Mouse (Mus musculus) spleen, postnatal 4 days (tissue): ENCODE data around the gene Gm49337.
"Not testable (repeated sequence)": the region's sequence is repeated elsewhere in the genome, so short reads cannot be mapped to it uniquely, and the experiment has no call there.

ENCODE experiments used
- DNase-seq, 2 experiments: peaks; one replicate each; pipeline ENCODE4 v3.0.0; 2022; ENCODE audit warnings: low spot score in 2 of 2

Gene Gm49337

GRCm38 (mm10) chr4:116208891-116209290 lies 35.7 kb downstream of the Gm49337 start:
- DNase-seq, result no peak

DNA sequence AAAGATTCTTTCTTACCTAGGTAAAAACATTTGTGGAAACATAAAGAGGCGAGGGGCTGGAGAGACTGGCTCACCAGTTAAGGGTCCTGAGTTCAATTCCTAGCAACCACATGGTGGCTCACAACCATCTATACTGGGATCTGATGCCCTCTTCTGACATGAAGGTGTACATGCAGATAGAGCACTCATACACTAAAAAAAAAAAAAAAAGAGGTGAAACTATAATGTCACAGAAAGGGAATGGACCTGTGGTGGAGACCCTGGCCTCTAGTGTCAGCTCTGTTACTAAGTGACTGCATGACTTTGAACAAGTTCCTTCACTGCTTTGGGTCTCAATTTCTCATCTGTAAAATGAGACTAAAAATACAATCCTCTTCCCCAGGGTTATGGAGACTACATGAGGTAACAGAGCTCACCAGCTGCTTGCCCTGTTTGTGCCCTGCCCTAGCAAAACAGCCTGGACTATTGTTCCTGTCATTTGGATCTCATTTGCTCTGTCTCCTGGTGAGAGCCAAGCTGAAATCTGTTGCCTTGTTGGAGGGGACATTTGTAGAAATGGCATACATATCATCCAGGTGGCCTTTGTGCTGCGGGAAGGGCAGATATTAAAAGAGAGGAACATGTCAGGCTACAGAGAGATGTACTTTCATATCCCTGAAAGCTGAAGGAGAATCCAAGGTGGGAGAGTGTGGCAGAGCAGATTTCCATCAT lies 42.9 kb downstream of the Gm49337 start:
- DNase-seq, result no peak

GRCm38 (mm10) chr4:116217046-116217445 lies 43.9 kb downstream of the Gm49337 start:
- no peak for DNase-seq

DNA sequence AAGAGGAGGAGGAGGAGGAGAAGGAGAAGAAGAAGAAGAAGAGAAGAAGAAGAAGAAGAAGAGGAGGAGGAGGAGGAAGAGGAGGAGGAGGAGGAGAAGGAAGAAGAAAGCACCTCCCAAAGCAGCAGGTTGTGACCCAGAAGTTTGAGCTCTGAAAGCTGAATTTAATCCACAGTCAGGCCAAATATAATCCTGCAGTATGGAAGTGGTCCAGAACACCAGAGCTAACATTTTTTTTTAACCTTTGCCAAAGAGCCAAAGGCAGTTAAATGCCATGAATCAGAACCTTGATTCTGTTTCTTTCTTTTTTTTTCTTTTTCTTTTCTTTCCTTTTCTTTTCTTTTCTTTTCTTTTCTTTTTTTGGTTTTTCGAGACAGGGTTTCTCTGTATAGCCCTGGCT lies 44.5 kb downstream of the Gm49337 start:
- not testable (repeated sequence) for DNase-seq

GRCm38 (mm10) chr4:116219056-116219455 lies 45.9 kb downstream of the Gm49337 start:
- no peak for DNase-seq

- DNase-seq, result no peak
Observed at GRCm38 (mm10) chr4:116220071-116220650, 47.0 kb downstream of the Gm49337 start.

DNA sequence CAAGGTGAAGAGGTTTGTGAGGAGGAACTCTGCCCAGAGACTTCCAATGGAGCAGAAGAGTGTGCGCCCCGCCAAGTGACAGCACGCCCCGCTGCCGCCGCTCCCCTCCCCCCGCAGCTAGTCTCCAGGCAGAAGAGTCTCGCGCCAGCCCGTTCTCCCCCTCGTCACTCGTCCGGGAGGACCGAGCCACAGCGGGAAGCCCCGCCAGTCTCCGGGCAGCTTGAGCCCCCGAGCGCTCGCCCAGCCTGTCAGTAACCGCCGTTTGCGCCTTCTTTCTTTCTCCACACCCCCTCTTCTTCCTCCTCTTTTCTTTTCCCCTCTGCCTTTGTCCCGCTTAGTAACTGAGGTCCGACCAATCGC lies 47.6 kb downstream of the Gm49337 start:
- DNase-seq, result no peak

- peak; percentile 98 to 99 for DNase-seq
Observed at GRCm38 (mm10) chr4:116221140-116221851, 48.1 kb downstream of the Gm49337 start, which contains the start of gene Pik3r3. Gene Pik3r3 (plus strand): TSS chr4:116221618.

DNA sequence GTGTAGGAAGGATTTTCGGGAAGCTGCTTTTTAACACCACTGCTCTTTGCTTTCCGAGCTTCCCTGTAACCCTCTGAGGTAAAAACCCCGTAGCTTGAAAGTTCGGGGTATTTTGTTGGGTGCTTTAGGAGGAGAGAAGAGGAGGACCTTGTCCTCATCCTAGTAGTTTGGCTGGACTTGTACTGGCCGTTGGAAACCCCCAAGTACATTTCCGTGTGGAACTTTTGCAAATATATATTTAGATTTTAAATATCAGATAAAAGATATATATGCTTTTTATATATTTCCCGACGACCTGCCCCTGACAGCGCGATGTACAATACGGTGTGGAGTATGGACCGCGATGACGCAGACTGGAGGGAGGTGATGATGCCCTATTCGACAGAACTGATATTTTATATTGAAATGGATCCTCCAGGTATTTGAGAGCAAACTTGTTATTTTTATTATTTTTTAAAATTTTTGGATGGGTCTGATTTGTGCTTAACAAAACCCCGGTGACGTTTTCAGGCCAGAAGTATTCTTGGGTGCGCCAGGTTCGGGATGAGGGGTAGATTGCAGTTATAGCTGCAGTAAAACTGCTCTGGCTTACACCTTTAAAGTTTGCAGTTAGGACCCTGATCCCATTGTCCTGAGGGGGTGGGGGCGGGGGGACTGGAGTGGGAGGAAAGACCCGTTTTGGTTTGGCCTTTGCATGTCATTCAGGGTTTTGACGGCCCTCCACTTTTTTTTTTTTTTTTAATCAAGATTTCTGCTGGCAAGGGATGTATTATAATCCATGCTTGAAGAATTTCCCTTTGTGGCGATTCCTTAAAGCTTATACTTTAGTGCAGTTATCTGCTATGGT lies 49.0 kb downstream of the Gm49337 start:
- DNase-seq, result peak in 1 of 2 experiments; percentile 14

GRCm38 (mm10) chr4:116222843-116223119 lies 49.6 kb downstream of the Gm49337 start:
- DNase-seq, result no peak

DNA sequence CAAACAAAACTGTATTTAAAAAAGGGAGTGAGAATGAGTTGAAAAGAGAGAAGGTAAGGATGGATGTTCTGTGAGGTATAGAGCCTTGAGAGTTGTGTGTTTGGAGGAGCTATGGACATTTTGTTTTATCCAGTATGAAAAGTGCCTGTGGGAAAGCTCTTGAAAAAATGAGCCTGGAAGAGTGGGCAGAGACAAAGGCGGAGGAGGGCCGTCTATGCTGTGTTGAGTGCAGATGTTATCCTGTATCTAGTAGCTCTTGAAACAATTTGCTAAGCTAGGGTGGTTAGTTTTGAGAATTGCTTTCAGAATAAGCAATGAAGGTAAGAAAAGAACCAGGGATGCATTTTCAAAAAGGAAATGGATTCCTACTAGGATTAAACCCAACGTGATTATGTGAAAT lies 70.2 kb downstream of the Gm49337 start:
- no peak for DNase-seq

DNA sequence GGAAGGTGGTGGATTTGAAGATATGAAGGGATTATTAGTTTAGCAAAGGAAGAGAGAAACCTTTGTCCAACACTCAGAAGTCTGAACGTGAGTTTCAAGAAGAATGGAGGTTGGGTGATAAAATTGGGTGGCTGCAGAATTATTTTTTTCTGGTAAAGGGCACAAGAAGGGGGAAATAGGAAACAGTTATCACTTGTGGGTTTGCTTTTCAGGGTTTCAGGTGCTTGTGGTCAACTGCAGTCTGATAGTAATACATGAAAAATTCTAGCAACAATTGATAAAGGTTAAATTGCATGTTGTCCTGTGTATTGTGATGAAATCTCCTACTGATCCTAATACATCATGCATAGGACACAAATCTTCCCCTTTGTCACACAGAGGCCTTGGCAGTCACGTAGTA lies 71.1 kb downstream of the Gm49337 start:
- no peak for DNase-seq

GRCm38 (mm10) chr4:116245926-116246325 lies 72.7 kb downstream of the Gm49337 start:
- DNase-seq, result peak; percentile 27 to 70

DNA sequence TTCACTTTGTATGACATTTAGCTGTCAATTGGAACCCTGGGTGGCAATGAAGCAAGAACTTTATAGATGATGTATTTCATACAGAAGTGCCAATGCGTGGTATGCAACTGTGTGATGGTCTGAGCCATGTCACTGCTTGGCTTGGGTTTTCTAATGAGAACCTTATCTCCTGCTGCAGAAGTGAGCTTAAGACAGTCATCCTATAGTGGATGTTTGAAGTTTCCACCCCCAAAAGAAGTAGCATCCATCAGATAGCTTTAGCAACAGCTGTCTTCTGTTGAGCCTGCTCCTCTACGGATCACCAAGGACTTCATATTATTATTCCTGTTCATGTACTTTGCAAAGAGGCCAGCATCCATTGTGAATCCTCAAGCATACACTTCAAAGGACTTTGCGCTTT lies 76.8 kb downstream of the Gm49337 start:
- DNase-seq, result no peak

DNA sequence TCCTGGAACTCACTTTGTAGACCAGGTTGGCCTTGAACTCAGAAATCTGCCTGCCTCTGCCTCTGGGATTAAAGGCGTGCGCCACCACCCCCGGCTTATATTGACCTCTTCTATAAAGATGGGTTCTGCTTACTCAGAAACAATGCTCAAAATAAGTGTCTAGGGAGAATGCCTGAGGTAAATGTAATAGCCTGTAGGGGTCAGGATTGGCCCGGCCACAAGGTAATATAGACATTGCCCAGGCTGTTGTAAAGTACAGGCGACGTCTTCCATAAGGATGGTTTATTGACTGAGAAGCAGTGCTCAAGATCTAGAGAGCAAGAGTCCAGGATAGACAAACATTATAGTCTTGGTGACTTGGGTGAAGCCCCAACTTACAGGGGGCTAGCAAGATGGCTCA lies 95.0 kb downstream of the Gm49337 start:
- DNase-seq, result no peak

- DNase-seq, result peak in 1 of 2 experiments; percentile 49
Observed at GRCm38 (mm10) chr4:116282211-116282610, 109.0 kb downstream of the Gm49337 start.

DNA sequence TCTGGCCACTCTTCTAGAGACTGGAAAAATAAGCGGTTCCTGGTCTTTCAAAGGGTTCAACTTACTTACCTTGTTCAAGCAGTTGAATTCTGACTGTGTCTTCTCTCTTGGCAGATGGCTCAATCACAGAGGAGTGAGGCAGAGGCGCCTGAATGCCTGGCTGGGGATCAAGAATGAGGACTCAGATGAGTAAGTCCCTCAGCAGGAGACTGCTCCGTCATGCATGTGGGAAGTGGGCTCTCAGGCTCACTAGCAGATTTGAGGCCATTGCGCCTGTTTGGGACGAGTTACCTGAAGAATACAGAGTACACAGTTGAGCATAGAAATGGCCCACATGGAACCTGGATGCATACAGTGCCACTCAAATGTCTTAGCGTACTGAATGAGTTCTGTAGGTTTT lies 118.4 kb downstream of the Gm49337 start:
- DNase-seq, result peak in 1 of 2 experiments; percentile 49

DNA sequence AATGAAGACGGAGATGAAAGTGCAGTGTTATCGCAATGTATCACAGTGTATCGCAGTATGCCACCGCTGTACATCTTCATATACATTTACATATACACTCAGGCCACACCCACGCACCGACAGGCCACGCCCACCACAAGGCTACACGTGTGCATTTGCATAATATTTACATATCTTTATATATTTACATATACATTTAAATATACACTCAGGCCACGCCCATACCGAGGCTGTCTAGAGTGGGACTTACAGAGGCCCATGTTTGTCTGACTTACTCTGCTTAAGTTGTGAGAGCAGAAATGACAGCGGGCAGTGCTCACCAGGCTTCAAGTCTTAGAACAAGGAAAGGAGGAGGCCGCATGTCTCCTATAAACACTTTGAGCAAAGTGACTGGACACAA lies 120.1 kb downstream of the Gm49337 start:
- peak in 1 of 2 experiments; percentile 55 for DNase-seq

GRCm38 (mm10) chr4:116300878-116301355 lies 127.7 kb downstream of the Gm49337 start:
- no peak for DNase-seq

DNA sequence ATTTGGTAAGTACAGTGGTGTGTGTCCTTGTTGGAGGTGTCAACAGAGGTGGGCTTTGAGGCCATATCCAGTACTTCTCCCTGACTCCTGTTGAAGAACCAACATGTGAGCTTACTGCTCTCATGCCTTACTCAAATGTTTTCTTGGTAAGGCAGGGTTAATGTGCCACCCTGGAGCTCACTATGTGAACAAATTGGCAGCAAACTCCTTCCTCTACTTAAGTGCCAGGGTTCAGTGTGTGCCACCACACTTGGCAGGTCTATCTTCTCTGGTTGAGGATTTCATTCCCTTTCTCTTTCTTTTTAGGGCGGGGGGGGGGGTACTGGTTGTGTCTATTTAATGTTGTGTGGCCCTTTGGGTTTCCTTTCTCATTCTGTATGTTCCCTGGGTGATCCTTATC lies 131.4 kb downstream of the Gm49337 start:
- no peak for DNase-seq

- DNase-seq, result no peak
Observed at GRCm38 (mm10) chr4:116317575-116317974, 144.4 kb downstream of the Gm49337 start.

DNA sequence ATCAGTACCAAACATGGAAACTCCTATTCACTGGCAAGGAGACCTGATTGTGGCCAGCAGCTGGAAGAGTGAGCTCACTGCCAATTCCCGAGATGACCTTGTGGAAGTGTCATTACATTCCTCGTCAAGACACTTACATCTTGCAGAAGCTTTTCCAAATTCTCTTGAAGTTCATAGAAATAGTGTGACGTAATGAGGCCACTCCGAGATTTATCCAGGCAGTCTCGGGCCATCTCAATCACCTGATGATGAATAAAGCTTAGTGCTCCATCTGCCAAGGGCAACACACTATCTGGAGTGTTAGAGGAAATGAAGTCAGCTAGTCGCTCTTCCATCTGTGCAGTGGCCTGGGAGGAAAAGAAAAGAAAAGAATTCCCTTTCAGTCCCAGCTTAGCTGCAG lies 148.9 kb downstream of the Gm49337 start:
- no peak for DNase-seq
